Mouse (Mus musculus): ENCODE results near the gene Zpbp2. TPM values are rescaled to one million over a fixed set of nuclear protein-coding genes. Genes with fewer than 3 reads are reported as not detected.

The Zpbp2 gene
- polyA plus RNA-seq, 1 experiment from 2014 or later = 0.43 TPM

DNA sequence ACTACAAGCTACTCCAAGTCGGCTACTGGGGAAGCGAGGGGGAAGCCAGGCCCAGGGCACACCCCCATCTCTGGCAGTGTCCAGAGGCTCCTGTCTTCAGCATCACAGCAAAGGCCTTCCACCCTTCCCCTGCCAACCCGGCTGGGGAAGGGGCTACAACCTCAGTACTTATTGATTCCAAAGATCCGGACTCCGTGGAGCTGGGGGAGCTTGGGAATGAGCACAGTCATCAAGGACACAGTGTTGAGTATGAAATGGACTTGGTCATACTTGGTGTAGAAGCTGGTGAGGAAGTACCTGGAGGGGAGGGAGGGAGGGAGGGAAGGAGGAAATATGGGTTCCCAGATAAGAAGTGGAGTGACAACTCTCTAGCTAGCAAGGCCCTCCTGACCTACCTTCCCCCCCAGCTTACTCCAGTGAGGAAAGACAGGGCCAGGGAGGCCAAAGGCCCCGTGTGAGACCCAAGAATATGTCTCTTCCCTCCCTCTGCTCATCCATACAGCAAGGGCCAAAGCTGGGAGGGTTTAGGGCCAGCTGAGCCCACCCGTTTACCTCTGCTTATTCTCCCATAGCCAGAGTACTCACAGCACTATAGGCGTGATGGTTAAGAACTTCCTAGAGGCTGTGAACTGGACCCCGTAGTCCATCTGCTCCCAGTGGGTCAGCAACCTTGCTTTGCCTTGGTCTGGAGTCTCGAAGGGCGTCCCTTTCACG is 31.8 kb downstream of the Zpbp2 start:
- H3K27me3 ChIP-seq (ENCODE audit: insufficient read depth, low read length) = no peaks in the 10 kb centered on the region
- H3K4me1 ChIP-seq (replicated peaks; ENCODE audit: insufficient read depth, low read length) = peaks cover 18% of the 10 kb centered on the region
- no peak for TF ChIP-seq CTCF (IDR thresholded peaks at IDR 0.05; ENCODE audit: low read depth)
- 90% methylated on average over 12 of the region's 12 CpGs for WGBS
- ATAC-seq (replicated peaks; ENCODE audit: low FRiP score, low read depth) (no peak), DNase-seq (ENCODE audit: low spot score) (no peak)
- H3K4me2 ChIP-seq (ENCODE audit: low read length) = no peak overlapping the region
- peaks cover 19% of the 10 kb centered on the region; the same call in 1 of the 2 replicates for H3K36me3 ChIP-seq (ENCODE audit: insufficient read depth, low read length)
- H3K9me3 ChIP-seq (replicated peaks; ENCODE audit: low read length) = no peaks in the 10 kb centered on the region
- no peak overlapping the region for H3K9ac ChIP-seq (ENCODE audit: low read depth, low read length)
- no peak overlapping the region for H3K27ac ChIP-seq
- no peak overlapping the region for H3K4me3 ChIP-seq (replicated peaks; ENCODE audit: low read depth, low read length)

DNA sequence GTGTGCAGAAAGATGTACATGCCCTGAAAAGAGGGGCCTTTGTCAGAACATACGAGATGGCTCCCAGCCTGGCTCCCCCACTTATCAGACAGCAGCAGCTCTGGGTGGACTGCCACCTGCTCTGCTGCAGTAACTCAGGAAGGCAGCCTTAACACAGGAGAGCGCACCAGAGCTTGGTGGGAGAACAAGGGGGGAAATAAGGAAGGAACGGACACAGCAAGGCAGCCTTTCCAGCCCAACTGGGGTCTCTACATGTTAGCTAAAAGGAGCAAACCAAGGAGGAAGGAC is 32.3 kb downstream of the Zpbp2 start:
- no peak for DNase-seq (ENCODE audit: low spot score)
- Histone ChIP-seq H3K9me3 (replicated peaks; ENCODE audit: low read length) (no peaks in the 10 kb centered on the region), H3K27me3 (ENCODE audit: insufficient read depth, low read length) (no peaks in the 10 kb centered on the region), H3K4me3 (replicated peaks; ENCODE audit: low read depth, low read length) (no peak overlapping the region), H3K4me2 (ENCODE audit: low read length) (no peak overlapping the region), H3K9ac (ENCODE audit: low read depth, low read length) (no peak overlapping the region), H3K4me1 (replicated peaks; ENCODE audit: insufficient read depth, low read length) (peaks cover 23% of the 10 kb centered on the region), H3K36me3 (ENCODE audit: insufficient read depth, low read length) (peaks cover 19% of the 10 kb centered on the region; the same call in 1 of the 2 replicates), H3K27ac (no peak overlapping the region)
- no peak for ATAC-seq (replicated peaks; ENCODE audit: low FRiP score, low read depth)
- TF ChIP-seq CTCF (IDR thresholded peaks at IDR 0.05; ENCODE audit: low read depth) = no peak
- WGBS = 96% methylated on average over 3 of the region's 3 CpGs

DNA sequence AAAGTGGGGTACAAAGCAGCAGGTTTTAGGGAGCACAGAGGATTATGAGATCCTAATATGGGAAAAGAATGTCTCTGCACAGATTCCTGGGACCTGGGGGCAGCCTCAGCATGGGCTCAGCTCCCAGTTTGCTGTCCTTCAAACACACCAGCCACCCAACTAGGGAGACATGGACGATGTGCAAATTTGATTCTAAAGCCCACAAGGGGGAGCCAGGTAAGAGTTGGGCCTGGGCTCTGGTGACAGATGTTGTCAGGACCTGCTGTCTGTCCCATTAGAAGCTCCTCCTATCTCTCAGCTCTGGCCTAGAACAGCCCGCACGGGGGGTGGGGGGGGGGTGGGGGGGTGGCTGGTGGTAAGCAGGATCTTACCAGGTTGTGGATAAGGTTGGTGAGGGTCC is 32.7 kb downstream of the Zpbp2 start:
- no peaks in the 10 kb centered on the region for H3K9me3 ChIP-seq (replicated peaks; ENCODE audit: low read length)
- H3K9ac ChIP-seq (ENCODE audit: low read depth, low read length) = no peak overlapping the region
- no peak for ATAC-seq (replicated peaks; ENCODE audit: low FRiP score, low read depth)
- H3K4me1 ChIP-seq (replicated peaks; ENCODE audit: insufficient read depth, low read length) = peaks cover 26% of the 10 kb centered on the region
- H3K36me3 ChIP-seq (ENCODE audit: insufficient read depth, low read length) = peaks cover 19% of the 10 kb centered on the region; the same call in 1 of the 2 replicates
- WGBS = 80% methylated on average over 1 of the region's 3 CpGs
- H3K4me3 ChIP-seq (replicated peaks; ENCODE audit: low read depth, low read length) = no peak overlapping the region
- no peak overlapping the region for H3K27ac ChIP-seq
- no peaks in the 10 kb centered on the region for H3K27me3 ChIP-seq (ENCODE audit: insufficient read depth, low read length)
- TF ChIP-seq CTCF (IDR thresholded peaks at IDR 0.05; ENCODE audit: low read depth) = peak; percentile 40; the same call in 1 of the 2 replicates
- DNase-seq (ENCODE audit: low spot score) = no peak
- H3K4me2 ChIP-seq (ENCODE audit: low read length) = no peak overlapping the region

DNA sequence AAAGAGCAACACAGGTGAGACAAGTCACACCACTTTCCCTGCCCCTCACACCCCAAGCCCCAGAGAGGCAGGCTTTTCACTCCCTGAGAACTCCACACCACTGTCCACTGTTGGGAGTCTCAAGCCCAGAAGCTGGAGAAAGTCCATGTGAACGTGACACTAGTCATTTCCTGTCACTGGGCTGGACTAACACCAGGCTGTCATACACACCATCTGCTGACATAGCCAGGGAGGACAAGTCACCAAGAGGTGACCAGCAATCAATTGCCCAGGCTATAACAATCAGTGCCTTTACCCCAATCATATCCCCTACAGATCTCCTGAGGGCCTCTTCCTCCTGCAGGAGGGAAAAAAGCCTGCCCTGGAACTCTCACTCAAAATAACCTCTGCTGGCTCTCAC is 33.2 kb downstream of the Zpbp2 start:
- H3K27me3 ChIP-seq (ENCODE audit: insufficient read depth, low read length) = no peaks in the 10 kb centered on the region
- ATAC-seq (replicated peaks; ENCODE audit: low FRiP score, low read depth) (no peak), DNase-seq (ENCODE audit: low spot score) (no peak)
- peaks cover 19% of the 10 kb centered on the region; the same call in 1 of the 2 replicates for H3K36me3 ChIP-seq (ENCODE audit: insufficient read depth, low read length)
- peaks cover 32% of the 10 kb centered on the region for H3K4me1 ChIP-seq (replicated peaks; ENCODE audit: insufficient read depth, low read length)
- WGBS = 59% methylated on average over 1 of the region's 1 CpGs
- no peak overlapping the region for H3K4me3 ChIP-seq (replicated peaks; ENCODE audit: low read depth, low read length)
- no peak for TF ChIP-seq CTCF (IDR thresholded peaks at IDR 0.05; ENCODE audit: low read depth)
- no peak overlapping the region for H3K27ac ChIP-seq
- no peaks in the 10 kb centered on the region for H3K9me3 ChIP-seq (replicated peaks; ENCODE audit: low read length)
- no peak overlapping the region for H3K9ac ChIP-seq (ENCODE audit: low read depth, low read length)
- no peak overlapping the region for H3K4me2 ChIP-seq (ENCODE audit: low read length)

DNA sequence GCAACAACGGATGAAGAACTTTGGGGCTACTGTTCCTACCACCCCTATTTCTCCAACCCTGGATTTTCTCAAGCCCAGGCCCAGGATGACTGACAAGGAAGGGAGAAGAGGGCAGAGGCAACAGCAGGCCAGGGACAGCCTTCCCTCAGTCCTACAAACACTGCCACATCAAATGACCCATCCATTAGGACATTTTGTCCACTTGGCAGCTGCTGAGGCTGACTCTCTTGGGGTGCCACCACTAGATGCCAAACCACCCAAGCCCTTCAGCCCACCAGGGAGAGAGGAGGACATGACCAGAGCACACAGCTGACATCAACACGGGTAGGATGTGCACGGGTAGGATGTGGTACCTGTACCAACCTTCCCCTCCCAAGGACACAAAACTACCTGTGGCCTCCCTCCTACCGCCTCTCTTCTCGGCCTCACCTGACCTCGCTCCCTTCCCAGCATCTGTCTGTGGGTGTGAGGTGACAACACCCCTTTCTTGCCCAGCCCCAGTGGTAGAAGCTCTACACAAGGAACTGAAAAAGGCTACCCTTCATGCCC is 33.8 kb downstream of the Zpbp2 start:
- ATAC-seq (replicated peaks; ENCODE audit: low FRiP score, low read depth) (no peak), DNase-seq (ENCODE audit: low spot score) (no peak)
- Histone ChIP-seq H3K9ac (ENCODE audit: low read depth, low read length) (no peak overlapping the region; the same call in 1 of the 2 replicates), H3K27me3 (ENCODE audit: insufficient read depth, low read length) (no peaks in the 10 kb centered on the region), H3K27ac (no peak overlapping the region), H3K36me3 (ENCODE audit: insufficient read depth, low read length) (peaks cover 19% of the 10 kb centered on the region; the same call in 1 of the 2 replicates), H3K4me3 (replicated peaks; ENCODE audit: low read depth, low read length) (no peak overlapping the region), H3K4me2 (ENCODE audit: low read length) (no peak overlapping the region), H3K9me3 (replicated peaks; ENCODE audit: low read length) (no peaks in the 10 kb centered on the region), H3K4me1 (replicated peaks; ENCODE audit: insufficient read depth, low read length) (peaks cover 33% of the 10 kb centered on the region)
- no peak for TF ChIP-seq CTCF (IDR thresholded peaks at IDR 0.05; ENCODE audit: low read depth)
- 92% methylated on average over 6 of the region's 6 CpGs for WGBS

DNA sequence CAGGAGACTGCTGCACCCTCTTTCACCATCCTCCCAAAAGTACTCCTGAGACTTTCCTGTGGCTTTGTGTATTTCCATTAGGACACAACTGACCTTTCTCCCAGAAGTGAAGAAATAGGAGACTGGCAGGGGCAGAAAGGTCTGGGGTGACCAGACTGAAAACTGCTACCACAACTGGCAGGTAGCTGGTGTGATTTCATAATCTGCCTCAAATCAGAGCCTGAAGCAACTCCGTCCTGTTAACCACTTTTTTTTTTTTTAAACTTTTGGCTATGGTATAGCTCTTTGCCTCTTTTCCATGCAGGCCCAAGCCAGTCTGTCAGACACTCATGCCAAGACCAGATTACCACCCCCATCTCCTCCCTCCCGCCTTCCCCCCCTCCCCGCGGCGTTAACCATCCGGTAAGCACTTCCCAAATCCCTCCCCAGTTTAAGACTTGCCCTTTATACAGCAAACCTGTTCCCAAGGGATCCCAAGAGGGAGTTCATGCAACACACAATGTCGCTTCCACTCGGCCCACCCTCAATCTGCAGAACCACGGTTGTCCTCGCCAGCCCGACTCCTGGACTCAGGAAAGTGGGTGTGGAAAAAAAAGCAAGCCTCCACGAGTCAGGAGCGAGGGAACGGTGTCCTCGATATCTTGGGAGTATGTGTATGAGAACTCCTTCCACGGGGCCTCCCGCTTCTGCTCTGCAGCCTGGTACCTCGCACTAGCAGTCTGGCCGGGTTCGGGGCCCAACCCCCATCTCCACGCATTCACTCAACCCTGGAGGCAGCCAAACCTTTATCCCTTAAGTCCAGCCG is 35.4 kb downstream of the Zpbp2 start:
- DNase-seq (ENCODE audit: low spot score) = peak; percentile 40
- WGBS = 5% methylated on average over 22 of the region's 22 CpGs
- H3K36me3 ChIP-seq (ENCODE audit: insufficient read depth, low read length) = peaks cover 13% of the 10 kb centered on the region; the same call in 1 of the 2 replicates

More for the DNA sequence above, 35.4 kb downstream of the Zpbp2 start:
- Histone ChIP-seq H3K4me3 (replicated peaks; ENCODE audit: low read depth, low read length) (peak overlapping the region; percentile 84), H3K27ac (0 out of 2 replicates have a peak overlapping the region, but pooled peaks have one; percentile 74), H3K9ac (ENCODE audit: low read depth, low read length) (peak overlapping the region; percentile 82), H3K4me1 (replicated peaks; ENCODE audit: insufficient read depth, low read length) (peaks cover 33% of the 10 kb centered on the region), H3K27me3 (ENCODE audit: insufficient read depth, low read length) (no peaks in the 10 kb centered on the region), H3K9me3 (replicated peaks; ENCODE audit: low read length) (no peaks in the 10 kb centered on the region), H3K4me2 (ENCODE audit: low read length) (peak overlapping the region; percentile 78)
- no peak for TF ChIP-seq CTCF (IDR thresholded peaks at IDR 0.05; ENCODE audit: low read depth)
- ATAC-seq (replicated peaks; ENCODE audit: low FRiP score, low read depth) = peak; percentile 25; the same call in 1 of the 2 replicates
